Mouse (Mus musculus) neural tube, embryonic 15.5 days (tissue): Measurements from ENCODE around the gene Ankrd55. TPM values are rescaled to one million over a fixed set of nuclear protein-coding genes. Genes with fewer than 3 reads are reported as not detected.

Experiments used
- ATAC-seq: fragments of 200-750 bp; cut with Nextera tagmentation; 2 replicates; pipeline ENCODE4 v1.8.0; 2017; ENCODE audit warnings: mild to moderate bottlenecking, moderate TSS enrichment, moderate library complexity; ENCODE audit not compliant: low FRiP score
- H3K27ac ChIP-seq: fragments of 300-500 bp; sonication (generic); replicated peaks from 2 replicates; pipeline ENCODE4 v1.5.1; 2015; ENCODE audit warnings: mild to moderate bottlenecking, inconsistent platforms
- H3K27me3 ChIP-seq: fragments of 300-500 bp; sonication (generic); replicated peaks from 2 replicates; pipeline ENCODE4 v1.6.1; 2015; ENCODE audit warnings: inconsistent platforms
- H3K36me3 ChIP-seq: fragments of 300-500 bp; sonication (generic); 2 replicates; pipeline ENCODE4 v1.6.1; 2015; ENCODE audit warnings: inconsistent platforms
- H3K4me1 ChIP-seq: fragments of 300-500 bp; sonication (generic); 2 replicates; pipeline ENCODE4 v1.6.1; 2015; ENCODE audit warnings: inconsistent platforms
- H3K4me2 ChIP-seq: fragments of 300-500 bp; sonication (generic); 2 replicates; pipeline ENCODE4 v1.6.1; 2015; ENCODE audit warnings: inconsistent platforms, mild to moderate bottlenecking, moderate library complexity
- H3K4me3 ChIP-seq: fragments of 300-500 bp; sonication (generic); replicated peaks from 2 replicates; pipeline ENCODE4 v1.5.1; 2015; ENCODE audit warnings: mild to moderate bottlenecking, inconsistent platforms
- H3K9ac ChIP-seq: fragments of 300-500 bp; sonication (generic); replicated peaks from 2 replicates; pipeline ENCODE4 v1.6.1; 2015; ENCODE audit warnings: mild to moderate bottlenecking, inconsistent platforms
- H3K9me3 ChIP-seq: fragments of 300-500 bp; sonication (generic); replicated peaks from 2 replicates; pipeline ENCODE4 v1.6.1; 2016; ENCODE audit warnings: inconsistent platforms
- WGBS: fragments of 180-500 bp; shearing (Covaris S2); methylation state at CpG from one replicate; pipeline ENCODE4 v1.1.7; 2015; ENCODE audit warnings: mixed read lengths; 5-methylcytosine and 5-hydroxymethylcytosine counted together
- polyA plus RNA-seq: library from polyadenylated mRNA; unstranded; fragments of >200 nt; fragmentation: Nextera tagmentation; extraction: Ambion mirVana; gene quantifications from 2 replicates; pipeline ENCODE4 v1.2.1, GENCODE M21; 2015

Gene Ankrd55
- polyA plus RNA-seq, 1 experiment from 2014 or later, result 12.3 TPM

DNA sequence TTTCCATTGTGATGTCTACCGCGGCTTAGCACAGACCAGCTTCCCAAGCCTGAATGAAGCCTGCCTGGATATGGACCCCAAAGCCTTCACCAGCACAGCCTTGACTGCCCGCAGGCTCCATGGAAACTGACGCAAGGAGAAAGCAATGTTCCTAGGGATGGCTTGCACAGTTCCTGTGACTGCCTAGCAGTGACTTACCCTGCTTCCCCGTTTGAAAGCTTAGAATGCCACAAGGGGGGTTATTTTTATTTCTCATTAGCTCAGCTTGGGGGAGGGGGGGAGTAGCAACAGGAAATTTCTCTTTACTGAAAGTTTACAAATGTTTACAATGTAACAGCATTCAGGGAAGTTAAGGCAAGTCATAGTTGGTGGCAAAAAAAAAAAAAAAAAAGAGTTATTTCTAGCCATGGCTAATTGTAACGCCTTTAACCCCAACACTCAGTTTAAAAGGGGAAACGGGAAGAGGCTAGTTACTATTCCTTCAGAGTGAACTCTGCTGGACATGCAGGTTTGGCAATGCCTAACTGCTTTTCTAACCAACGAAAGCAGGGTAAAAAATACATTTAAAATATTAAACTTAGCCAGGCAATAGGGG, 56.1 kb downstream of the Ankrd55 start:
- ATAC-seq, result no peak
- H3K27me3 ChIP-seq, result no peaks in the 10 kb centered on the region
- no peaks in the 10 kb centered on the region for H3K4me1 ChIP-seq
- no peak overlapping the region for H3K9ac ChIP-seq
- H3K36me3 ChIP-seq, result peaks cover 7% of the 10 kb centered on the region; the same call in 1 of the 2 replicates
- no peaks in the 10 kb centered on the region for H3K9me3 ChIP-seq
- H3K4me2 ChIP-seq, result no peak overlapping the region
- 73% methylated on average over 8 of the region's 8 CpGs for WGBS
- no peak overlapping the region for H3K27ac ChIP-seq
- H3K4me3 ChIP-seq, result no peak overlapping the region

DNA sequence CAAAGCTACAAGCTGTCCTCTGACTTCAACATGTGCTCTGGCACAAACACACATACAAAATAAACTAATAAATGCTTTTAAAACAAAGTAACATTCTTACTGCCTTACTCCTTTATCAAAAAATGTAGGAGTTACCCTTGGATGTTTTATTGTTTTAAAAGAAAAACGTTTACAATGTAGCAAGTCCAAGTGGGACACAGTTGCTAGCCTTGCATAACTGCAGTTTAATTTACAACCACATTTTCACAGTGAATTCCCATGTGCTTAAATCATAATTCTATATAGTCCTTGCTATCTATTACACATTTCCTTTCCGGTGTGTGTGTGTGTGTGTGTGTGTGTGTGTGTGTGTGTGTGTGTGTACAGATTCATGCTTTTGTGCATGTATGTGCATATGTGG, 57.3 kb downstream of the Ankrd55 start:
- WGBS, result 70% methylated on average over 2 of the region's 2 CpGs

GRCm38 (mm10) chr13:112346031-112346430, 57.8 kb downstream of the Ankrd55 start:
- 84% methylated on average over 11 of the region's 11 CpGs for WGBS
- H3K27ac ChIP-seq, result no peak overlapping the region
- H3K9me3 ChIP-seq, result 0 out of 2 replicates have a peak, but pooled peaks cover 2% of the 10 kb centered on the region
- no peak for ATAC-seq
- peaks cover 20% of the 10 kb centered on the region for H3K36me3 ChIP-seq
- H3K9ac ChIP-seq, result no peak overlapping the region
- H3K4me2 ChIP-seq, result no peak overlapping the region
- H3K4me1 ChIP-seq, result no peaks in the 10 kb centered on the region
- H3K27me3 ChIP-seq, result no peaks in the 10 kb centered on the region
- no peak overlapping the region for H3K4me3 ChIP-seq

More for the DNA sequence above, 57.3 kb downstream of the Ankrd55 start:
- Histone ChIP-seq H3K27me3 (no peaks in the 10 kb centered on the region), H3K9ac (no peak overlapping the region), H3K27ac (no peak overlapping the region), H3K36me3 (peaks cover 18% of the 10 kb centered on the region), H3K4me3 (no peak overlapping the region), H3K9me3 (0 out of 2 replicates have a peak, but pooled peaks cover 2% of the 10 kb centered on the region), H3K4me2 (no peak overlapping the region), H3K4me1 (no peaks in the 10 kb centered on the region)
- no peak for ATAC-seq

GRCm38 (mm10) chr13:112346659-112347142, 58.5 kb downstream of the Ankrd55 start:
- no peaks in the 10 kb centered on the region for H3K27me3 ChIP-seq
- no peak overlapping the region for H3K4me3 ChIP-seq
- peaks cover 20% of the 10 kb centered on the region for H3K36me3 ChIP-seq
- H3K4me2 ChIP-seq, result no peak overlapping the region
- 59% methylated on average over 7 of the region's 7 CpGs for WGBS
- H3K27ac ChIP-seq, result no peak overlapping the region
- H3K4me1 ChIP-seq, result no peaks in the 10 kb centered on the region
- ATAC-seq, result no peak
- 0 out of 2 replicates have a peak, but pooled peaks cover 2% of the 10 kb centered on the region for H3K9me3 ChIP-seq
- no peak overlapping the region for H3K9ac ChIP-seq

DNA sequence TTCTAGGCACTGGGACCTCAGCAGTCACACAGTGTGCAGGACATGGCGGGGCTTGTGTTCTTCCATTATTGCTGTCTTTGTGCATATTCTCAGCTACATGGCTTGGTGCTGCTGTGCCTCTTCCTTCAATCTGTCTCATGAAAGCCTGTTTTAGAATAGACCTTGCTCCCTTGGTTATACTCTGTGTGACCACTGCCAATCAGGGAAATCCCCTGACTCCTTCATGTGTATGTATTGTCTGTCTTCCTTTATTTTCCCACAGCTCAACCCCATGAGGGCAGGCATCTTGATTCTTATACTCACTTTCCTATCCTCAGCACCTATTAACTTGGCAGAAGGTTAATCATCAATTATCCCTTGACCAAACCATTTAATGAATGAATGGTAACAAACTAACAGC, 60.0 kb downstream of the Ankrd55 start:
- Histone ChIP-seq H3K27me3 (no peaks in the 10 kb centered on the region), H3K4me1 (no peaks in the 10 kb centered on the region), H3K4me3 (no peak overlapping the region), H3K9ac (no peak overlapping the region), H3K4me2 (no peak overlapping the region), H3K36me3 (peaks cover 20% of the 10 kb centered on the region), H3K9me3 (0 out of 2 replicates have a peak, but pooled peaks cover 2% of the 10 kb centered on the region), H3K27ac (no peak overlapping the region)
- 97% methylated on average over 1 of the region's 1 CpGs for WGBS
- ATAC-seq, result no peak

DNA sequence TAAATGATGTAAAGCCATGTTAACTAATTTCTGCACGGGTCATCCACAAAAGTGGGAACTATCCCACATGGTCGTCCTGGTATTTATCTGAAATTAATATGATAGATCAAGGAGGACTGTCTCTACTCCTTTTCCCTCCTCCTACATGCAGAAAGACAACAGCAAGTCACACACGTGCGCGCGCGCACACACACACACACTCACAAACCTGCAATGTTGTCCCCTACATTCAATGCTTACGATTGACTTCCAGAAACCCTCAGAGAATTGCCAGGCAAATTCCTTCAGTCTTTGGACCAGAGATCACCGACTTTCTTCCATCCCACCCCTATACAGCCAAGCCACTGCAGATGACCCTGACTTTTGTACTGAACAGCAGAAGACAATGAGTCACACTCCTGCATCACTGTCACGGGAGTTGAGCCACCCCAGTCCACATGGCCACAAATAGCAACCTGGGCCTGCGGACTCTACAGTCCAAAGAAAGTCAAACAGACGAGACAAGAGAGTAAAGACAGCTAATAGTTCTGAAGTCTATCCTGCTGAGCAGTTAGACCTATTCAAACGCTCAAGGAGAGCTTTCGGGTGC, 60.7 kb downstream of the Ankrd55 start:
- Histone ChIP-seq H3K36me3 (peaks cover 20% of the 10 kb centered on the region), H3K4me1 (0 out of 2 replicates have a peak, but pooled peaks cover 1% of the 10 kb centered on the region), H3K4me2 (no peak overlapping the region), H3K4me3 (no peak overlapping the region), H3K9ac (no peak overlapping the region), H3K9me3 (0 out of 2 replicates have a peak, but pooled peaks cover 2% of the 10 kb centered on the region), H3K27me3 (no peaks in the 10 kb centered on the region), H3K27ac (no peak overlapping the region)
- WGBS, result 89% methylated on average over 14 of the region's 14 CpGs
- no peak for ATAC-seq

DNA sequence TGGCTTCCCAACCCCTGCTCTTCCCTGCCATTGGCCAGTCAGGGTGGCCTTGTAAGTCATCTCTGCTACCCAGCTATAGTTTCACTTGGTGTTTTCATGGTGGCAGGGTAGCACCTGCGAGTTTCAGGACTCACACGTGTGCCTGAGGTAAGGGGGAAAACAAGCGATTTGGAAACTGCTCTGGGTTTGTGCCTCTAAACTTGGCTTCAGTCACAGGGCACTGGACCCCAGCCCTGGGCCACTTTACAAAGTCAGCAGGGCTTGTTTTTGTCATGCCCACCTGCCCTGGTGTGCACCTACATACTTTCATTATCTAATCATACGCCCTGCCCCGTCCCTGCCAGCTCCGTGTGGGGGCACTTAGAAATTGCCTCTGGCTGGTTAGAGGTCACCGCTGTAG, 61.2 kb downstream of the Ankrd55 start:
- 93% methylated on average over 7 of the region's 7 CpGs for WGBS
- H3K27ac ChIP-seq, result no peak overlapping the region
- H3K4me3 ChIP-seq, result no peak overlapping the region

DNA sequence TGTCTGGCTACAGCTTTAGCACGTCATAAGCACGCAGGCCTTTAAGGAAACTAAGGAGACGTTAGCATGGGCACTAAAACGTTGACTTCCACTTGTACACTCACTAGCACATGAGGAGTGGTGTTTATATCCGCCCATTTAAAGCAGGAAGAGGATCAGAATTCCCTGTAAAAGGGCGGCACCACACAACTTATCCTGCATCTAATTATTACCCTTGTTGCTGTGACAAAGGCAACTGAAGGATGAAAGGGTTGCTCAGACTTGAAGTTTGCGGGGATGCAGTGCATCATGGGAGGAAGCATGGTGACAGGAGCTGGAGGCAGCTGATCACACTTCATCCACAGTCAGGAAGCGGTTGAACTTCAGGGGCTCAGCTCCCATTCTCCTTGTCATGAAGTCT, 63.7 kb downstream of the Ankrd55 start:
- Histone ChIP-seq H3K9me3 (0 out of 2 replicates have a peak, but pooled peaks cover 2% of the 10 kb centered on the region), H3K36me3 (peaks cover 20% of the 10 kb centered on the region), H3K27ac (no peak overlapping the region), H3K4me2 (no peak overlapping the region), H3K4me3 (no peak overlapping the region), H3K9ac (no peak overlapping the region), H3K27me3 (no peaks in the 10 kb centered on the region), H3K4me1 (0 out of 2 replicates have a peak, but pooled peaks cover 2% of the 10 kb centered on the region)
- no peak for ATAC-seq
- WGBS, result 84% methylated on average over 8 of the region's 8 CpGs

More for the DNA sequence above, 61.2 kb downstream of the Ankrd55 start:
- H3K4me1 ChIP-seq, result 0 out of 2 replicates have a peak, but pooled peaks cover 2% of the 10 kb centered on the region
- H3K36me3 ChIP-seq, result peaks cover 20% of the 10 kb centered on the region
- no peak for ATAC-seq
- no peak overlapping the region for H3K4me2 ChIP-seq
- H3K9me3 ChIP-seq, result 0 out of 2 replicates have a peak, but pooled peaks cover 2% of the 10 kb centered on the region
- no peak overlapping the region for H3K9ac ChIP-seq
- no peaks in the 10 kb centered on the region for H3K27me3 ChIP-seq

- no peak overlapping the region for H3K4me3 ChIP-seq
- H3K4me2 ChIP-seq, result no peak overlapping the region
- H3K9me3 ChIP-seq, result 0 out of 2 replicates have a peak, but pooled peaks cover 2% of the 10 kb centered on the region
- no peak overlapping the region for H3K9ac ChIP-seq
- no peaks in the 10 kb centered on the region for H3K27me3 ChIP-seq
- H3K36me3 ChIP-seq, result peaks cover 16% of the 10 kb centered on the region
- no peak overlapping the region for H3K27ac ChIP-seq
- no peak for ATAC-seq
- 0 out of 2 replicates have a peak, but pooled peaks cover 2% of the 10 kb centered on the region for H3K4me1 ChIP-seq
- WGBS, result 28% methylated on average over 6 of the region's 6 CpGs
Measured at GRCm38 (mm10) chr13:112354109-112354867, 66.0 kb downstream of the Ankrd55 start.

DNA sequence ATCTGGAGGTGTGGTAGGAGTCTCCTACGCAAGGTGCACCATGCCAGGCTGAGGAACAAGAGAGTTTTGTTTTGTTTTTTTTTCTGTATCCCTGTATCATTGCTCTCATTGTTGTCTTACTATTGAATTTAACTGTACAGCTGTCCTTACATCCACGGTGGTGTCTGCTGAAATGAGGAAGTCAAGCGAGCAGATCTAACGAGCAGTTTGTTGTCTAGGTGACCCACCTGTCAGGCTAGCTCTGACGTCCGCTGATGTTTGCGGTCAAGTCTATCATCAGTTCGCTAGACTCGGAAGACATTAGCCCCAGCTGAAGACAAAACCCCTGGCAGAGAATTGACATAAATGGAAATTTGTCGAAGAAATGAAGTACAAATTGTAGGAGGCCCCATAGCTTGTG, 66.7 kb downstream of the Ankrd55 start:
- Histone ChIP-seq H3K27me3 (no peaks in the 10 kb centered on the region), H3K4me2 (no peak overlapping the region), H3K9me3 (0 out of 2 replicates have a peak, but pooled peaks cover 2% of the 10 kb centered on the region), H3K4me1 (0 out of 2 replicates have a peak, but pooled peaks cover 2% of the 10 kb centered on the region), H3K27ac (no peak overlapping the region), H3K4me3 (no peak overlapping the region), H3K9ac (no peak overlapping the region), H3K36me3 (peaks cover 11% of the 10 kb centered on the region)
- 73% methylated on average over 10 of the region's 10 CpGs for WGBS
- ATAC-seq, result no peak

- 0 out of 2 replicates have a peak, but pooled peaks cover 2% of the 10 kb centered on the region for H3K4me1 ChIP-seq
- H3K9ac ChIP-seq, result no peak overlapping the region
- no peak overlapping the region for H3K4me2 ChIP-seq
- H3K36me3 ChIP-seq, result peaks cover 3% of the 10 kb centered on the region
- no peak for ATAC-seq
- no peaks in the 10 kb centered on the region for H3K9me3 ChIP-seq
- H3K4me3 ChIP-seq, result no peak overlapping the region
- no peaks in the 10 kb centered on the region for H3K27me3 ChIP-seq
- 91% methylated on average over 20 of the region's 20 CpGs for WGBS
- H3K27ac ChIP-seq, result no peak overlapping the region
Measured at GRCm38 (mm10) chr13:112355794-112356486, 67.7 kb downstream of the Ankrd55 start.
